Mouse (Mus musculus) retina, postnatal 7 days (tissue): Measurements from ENCODE around the gene Plcd3.

Experiments used
- DNase-seq: peaks from one replicate; pipeline ENCODE4 v3.0.0-alpha.2; 2012; ENCODE audit warnings: low read depth, low spot score

The Plcd3 gene

GRCm38 (mm10) chr11:103098531-103099190 is 2.8 kb downstream of the Plcd3 start:
- no peak for DNase-seq

- DNase-seq = no peak
These were observed 4.2 kb downstream of the Plcd3 start for GRCm38 (mm10) chr11:103096979-103097894.

- no peak for DNase-seq
These were observed 5.7 kb downstream of the Plcd3 start for GRCm38 (mm10) chr11:103095801-103096200.

GRCm38 (mm10) chr11:103095107-103095670 is 6.3 kb downstream of the Plcd3 start:
- DNase-seq = no peak

- DNase-seq = no peak
These were observed 7.3 kb downstream of the Plcd3 start for GRCm38 (mm10) chr11:103093862-103094833.

GRCm38 (mm10) chr11:103093306-103093705 is 8.2 kb downstream of the Plcd3 start:
- no peak for DNase-seq

GRCm38 (mm10) chr11:103081631-103082030 is 19.8 kb downstream of the Plcd3 start:
- DNase-seq = no peak

GRCm38 (mm10) chr11:103080323-103081091 is 21.0 kb downstream of the Plcd3 start:
- no peak for DNase-seq

GRCm38 (mm10) chr11:103078131-103078530 is 23.3 kb downstream of the Plcd3 start:
- DNase-seq = no peak

GRCm38 (mm10) chr11:103076581-103076980 is 24.9 kb downstream of the Plcd3 start:
- DNase-seq = no peak

- no peak for DNase-seq
These were observed 25.4 kb downstream of the Plcd3 start for GRCm38 (mm10) chr11:103076010-103076409.

- no peak for DNase-seq
These were observed 26.6 kb downstream of the Plcd3 start for GRCm38 (mm10) chr11:103074796-103075323.

- no peak for DNase-seq
These were observed 27.3 kb downstream of the Plcd3 start for GRCm38 (mm10) chr11:103074121-103074650.

GRCm38 (mm10) chr11:103073671-103074070 is 27.8 kb downstream of the Plcd3 start:
- DNase-seq = no peak

GRCm38 (mm10) chr11:103070322-103070880 is 31.1 kb downstream of the Plcd3 start:
- DNase-seq = no peak

GRCm38 (mm10) chr11:103069731-103070130 is 31.7 kb downstream of the Plcd3 start:
- DNase-seq = no peak

- DNase-seq = no peak
These were observed 32.6 kb downstream of the Plcd3 start for GRCm38 (mm10) chr11:103068884-103069283.

GRCm38 (mm10) chr11:103068272-103068671 is 33.2 kb downstream of the Plcd3 start:
- DNase-seq = no peak

GRCm38 (mm10) chr11:103067457-103068001 is 33.9 kb downstream of the Plcd3 start:
- no peak for DNase-seq

- DNase-seq = no peak
These were observed 34.5 kb downstream of the Plcd3 start for GRCm38 (mm10) chr11:103067051-103067361.
